Mouse (Mus musculus) inflammation-experienced regulatory T-cells, adult 6 months (primary cell): ENCODE data around the gene Mdk. TPM values are rescaled to one million over a fixed set of nuclear protein-coding genes. Genes with fewer than 3 reads are reported as not detected.

Source experiments
- ATAC-seq: one replicate; pipeline ENCODE4 v1.8.0; 2017
- polyA plus RNA-seq, 3 experiments: library from polyadenylated mRNA; unstranded; fragments of 100-300 nt; shearing (Covaris generic); gene quantifications; one replicate each; pipeline ENCODE4 v1.2.1; 2017

Mdk gene
- polyA plus RNA-seq, 3 experiments from 2014 or later: 1.5 to 2.2 (median 1.5) TPM

- no peak for ATAC-seq
These were observed 26.0 kb upstream of the Mdk start for GRCm38 (mm10) chr2:91958049-91958448.

DNA sequence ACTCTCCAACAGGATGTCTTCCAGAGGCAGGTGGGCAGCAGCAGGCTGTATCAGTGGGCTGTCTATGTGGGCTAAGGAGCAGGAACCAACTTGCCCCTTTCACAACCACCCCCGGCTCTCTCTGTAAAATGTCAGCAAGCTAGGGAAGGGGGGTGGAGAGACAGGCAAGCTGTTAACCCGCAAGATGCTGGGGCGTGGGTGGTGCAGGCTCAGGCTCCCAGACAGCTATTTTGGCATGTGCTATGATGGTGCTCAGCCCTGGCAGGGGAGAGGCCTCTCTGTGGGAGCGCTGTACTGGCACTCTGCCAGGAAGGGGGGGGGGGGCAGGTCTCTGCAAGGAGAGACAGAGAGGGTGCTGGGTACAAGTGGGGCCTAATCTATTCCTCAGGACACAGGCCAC lies 25.0 kb upstream of the Mdk start:
- peak; percentile 76 for ATAC-seq

- ATAC-seq: no peak
These were observed 23.8 kb upstream of the Mdk start for GRCm38 (mm10) chr2:91955875-91956274.

DNA sequence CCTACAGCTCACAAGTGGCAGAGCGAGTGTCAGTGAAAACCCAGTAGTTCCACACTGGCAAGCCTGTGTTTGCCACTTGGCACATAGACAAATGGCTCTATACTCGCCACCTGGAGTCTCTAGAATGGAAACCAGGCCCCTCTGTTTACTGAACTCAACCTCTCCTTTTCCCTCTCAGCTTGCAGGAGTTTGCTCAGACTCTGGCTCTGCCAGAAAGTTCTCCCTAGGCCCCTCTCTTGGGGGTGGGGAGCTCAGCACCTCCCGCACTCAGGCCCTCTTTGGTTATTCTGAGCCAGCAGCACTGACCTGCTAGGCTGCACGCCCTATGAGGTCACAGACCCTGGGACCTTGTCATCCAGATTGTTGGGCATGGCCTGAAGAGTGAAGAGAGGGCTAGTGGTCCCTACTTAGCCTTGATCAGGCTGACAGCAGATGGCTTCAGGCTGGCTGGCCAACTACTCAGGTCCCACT lies 23.1 kb upstream of the Mdk start:
- ATAC-seq: no peak

DNA sequence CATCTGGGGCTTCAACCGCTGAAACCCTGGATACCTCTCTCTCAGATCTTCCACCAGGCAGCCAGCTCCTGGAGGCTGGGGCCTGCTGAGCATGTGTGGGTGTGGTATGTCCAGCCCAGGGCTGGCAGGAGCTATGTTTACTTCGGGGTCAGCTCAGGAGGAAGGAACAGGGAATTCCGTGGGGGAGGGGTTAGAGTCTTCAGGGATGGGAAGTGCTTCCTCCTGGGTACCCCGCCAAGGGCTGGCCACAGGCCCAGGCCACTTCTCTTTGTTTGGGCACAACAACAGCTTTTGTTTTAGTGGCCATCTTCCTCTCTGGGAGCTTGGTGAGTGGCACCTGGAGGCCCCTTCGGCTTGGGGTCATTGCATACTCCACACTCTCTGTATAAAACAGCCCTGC lies 21.7 kb upstream of the Mdk start:
- ATAC-seq: no peak

- peak; percentile 86 for ATAC-seq
These were observed 18.4 kb upstream of the Mdk start for GRCm38 (mm10) chr2:91950275-91951085.

DNA sequence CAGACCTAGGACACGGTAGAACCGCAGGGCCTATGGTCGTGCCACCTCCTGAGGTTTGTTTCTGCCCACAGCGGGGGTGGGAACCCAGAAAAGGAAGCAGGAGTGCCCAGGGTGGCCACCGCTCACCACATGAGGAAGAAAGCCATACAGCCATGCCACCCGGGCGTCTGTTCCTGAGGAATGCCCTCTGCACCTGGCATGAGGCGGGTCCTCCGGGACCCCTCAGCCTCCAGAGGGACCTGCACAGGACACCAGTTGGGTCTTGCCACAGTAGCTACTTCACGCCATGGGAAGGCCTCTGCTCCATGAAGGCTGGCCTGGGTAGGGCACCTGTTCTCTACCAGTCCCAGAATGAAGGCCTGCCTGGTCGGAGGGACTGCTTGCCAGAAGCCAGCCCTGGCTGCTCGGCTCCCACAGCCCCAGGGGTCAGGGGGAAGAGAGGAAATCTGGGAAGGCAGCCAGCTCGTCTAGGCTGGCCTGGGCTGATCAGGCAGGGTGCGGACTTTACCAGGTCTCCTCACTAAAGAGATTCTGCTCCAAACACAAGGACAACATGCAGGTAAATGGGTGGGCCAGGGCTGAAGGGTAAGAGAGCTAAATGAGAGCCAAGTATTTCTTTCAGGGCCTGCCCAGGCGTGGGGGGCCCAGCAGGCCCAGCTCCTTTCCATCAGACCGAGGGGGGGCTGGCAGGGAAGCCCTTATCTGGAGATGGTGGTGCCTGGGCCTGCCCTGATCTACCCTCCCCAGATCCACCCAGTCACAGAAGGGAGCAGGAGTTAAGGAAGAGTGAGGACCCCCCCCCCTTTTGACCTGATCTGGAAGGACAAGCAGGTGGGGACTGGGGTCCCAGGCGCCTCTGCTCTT lies 17.5 kb upstream of the Mdk start:
- peak; percentile 2 for ATAC-seq

- ATAC-seq: no peak
These were observed 16.7 kb upstream of the Mdk start for GRCm38 (mm10) chr2:91948792-91949241.

GRCm38 (mm10) chr2:91948151-91948509 lies 16.0 kb upstream of the Mdk start:
- no peak for ATAC-seq

GRCm38 (mm10) chr2:91947397-91948150 lies 15.5 kb upstream of the Mdk start:
- no peak for ATAC-seq

- ATAC-seq: no peak
These were observed 14.7 kb upstream of the Mdk start for GRCm38 (mm10) chr2:91946836-91947235.

GRCm38 (mm10) chr2:91945483-91945882 lies 13.4 kb upstream of the Mdk start, which contains the start of gene Gm9821:
Gene Gm9821 (plus strand): TSS chr2:91945703.
- no peak for ATAC-seq

DNA sequence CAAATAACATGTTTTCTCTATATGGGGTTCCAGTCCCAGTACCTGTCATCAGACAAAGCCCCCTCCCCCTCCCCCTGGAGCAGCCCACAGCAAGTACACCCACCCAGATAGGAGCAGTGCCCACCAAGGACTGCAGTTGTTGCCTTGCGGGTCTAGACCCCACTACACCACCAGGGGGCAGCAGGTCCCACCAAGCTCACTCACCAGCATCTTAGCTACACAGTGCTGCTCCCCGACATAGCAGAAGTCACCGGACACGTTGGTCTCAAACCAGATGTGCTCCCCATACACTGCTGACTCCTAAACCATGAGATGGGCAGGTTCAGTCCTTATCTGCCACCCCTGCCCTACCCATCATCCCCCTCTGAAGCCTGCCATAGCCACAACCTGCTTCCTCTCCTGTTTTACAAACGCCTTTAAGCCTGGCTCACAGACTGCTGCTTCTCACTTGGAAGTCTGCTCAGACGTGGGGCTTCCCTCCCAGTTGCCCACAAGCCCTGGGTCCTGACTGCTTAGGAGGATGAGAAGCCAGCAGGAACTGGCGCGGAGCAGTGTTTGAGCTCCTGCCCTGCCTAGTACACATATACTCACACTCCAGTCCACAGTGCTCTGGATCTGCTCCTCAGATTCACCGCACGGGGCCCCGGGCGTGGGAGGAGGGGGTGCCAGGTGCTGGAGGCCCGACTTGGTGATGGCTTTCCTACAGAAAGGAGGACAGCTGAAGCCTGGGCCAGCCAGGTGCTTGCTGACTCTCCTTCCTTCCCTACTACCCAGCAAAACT lies 12.3 kb upstream of the Mdk start:
- peak; percentile 82 for ATAC-seq

DNA sequence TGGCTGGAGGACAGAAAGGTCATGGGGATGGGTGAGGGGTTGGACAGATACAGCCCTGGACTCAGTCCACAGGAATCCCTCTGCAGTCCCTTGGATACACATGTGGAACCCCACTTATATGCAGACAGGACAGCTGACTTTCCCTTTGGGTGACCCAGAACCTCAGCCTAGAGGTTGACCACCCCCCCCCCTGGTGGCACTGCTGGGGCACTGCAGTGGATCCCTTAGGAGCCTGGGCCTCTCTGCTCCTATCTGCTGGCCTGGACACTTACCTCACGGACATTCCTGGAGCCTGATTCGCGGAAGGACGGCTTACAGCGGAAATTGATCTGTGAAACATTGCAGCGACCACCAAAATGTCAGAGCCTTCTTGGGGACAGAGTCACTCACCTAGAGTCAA lies 10.3 kb upstream of the Mdk start:
- ATAC-seq: no peak

DNA sequence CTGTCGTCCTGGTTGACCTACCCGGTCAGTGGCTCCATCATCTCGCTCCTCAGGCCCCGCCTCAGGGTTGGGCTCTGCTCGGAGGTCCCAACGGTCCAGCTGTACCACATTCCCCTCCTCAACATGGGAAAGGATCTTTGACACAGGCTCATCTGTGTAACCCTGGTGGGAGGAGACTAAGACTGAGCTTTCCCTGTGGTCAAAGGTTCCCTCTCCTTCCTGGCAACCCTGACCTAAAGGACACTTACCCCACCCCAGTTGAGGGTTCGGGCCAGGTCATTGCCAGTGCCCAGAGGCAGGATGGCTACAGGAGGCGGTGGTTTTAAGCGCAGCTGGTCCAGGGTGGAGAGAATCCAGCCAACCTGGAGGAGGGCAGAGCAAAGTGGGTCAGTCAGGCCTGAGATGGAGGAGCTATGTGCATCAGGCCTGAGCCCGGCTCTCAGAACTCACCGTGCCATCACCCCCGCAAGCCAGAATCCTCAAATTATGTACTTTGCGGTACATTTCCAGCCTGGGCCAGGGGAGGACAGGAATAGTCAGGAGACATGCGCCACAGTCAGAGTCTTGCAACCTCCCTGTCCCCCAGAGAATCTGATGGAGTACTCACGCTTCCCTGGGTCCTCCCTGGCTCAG lies 7.3 kb upstream of the Mdk start:
- ATAC-seq: no peak

- no peak for ATAC-seq
These were observed 4.1 kb upstream of the Mdk start for GRCm38 (mm10) chr2:91936154-91936553.

DNA sequence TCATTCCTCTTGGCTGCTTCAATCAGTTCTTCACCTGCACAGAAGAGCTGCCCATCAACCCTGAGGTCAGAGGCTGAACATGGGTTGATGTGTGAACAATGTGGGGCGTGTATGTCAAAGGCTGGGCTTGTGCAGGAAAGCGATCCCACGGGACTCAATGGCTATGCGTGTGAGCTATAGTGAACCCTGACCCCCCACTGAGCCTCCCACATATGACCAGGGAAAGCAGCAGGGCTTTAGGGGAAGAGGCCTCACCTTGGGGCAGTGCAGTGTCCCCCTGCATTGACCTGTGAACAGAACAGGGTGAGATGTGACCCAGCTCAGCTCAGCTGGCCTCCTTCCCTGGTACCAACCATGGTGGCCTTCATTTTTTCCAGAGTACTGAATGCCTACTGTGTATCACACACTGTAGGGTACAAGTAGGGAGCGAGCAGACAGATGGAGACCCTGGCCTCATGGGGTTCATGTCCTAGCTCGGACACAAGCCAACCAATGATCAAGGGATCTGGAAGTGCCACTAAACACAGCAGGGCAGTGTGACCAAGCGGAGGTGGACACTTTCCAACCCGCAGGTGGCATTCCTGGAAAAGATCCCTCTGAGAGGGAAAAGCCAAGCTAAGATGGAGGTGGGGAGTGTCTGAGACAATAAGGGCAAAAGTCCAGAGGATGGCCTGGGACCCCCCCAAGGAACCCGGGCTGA lies 2.9 kb upstream of the Mdk start:
- ATAC-seq: no peak

DNA sequence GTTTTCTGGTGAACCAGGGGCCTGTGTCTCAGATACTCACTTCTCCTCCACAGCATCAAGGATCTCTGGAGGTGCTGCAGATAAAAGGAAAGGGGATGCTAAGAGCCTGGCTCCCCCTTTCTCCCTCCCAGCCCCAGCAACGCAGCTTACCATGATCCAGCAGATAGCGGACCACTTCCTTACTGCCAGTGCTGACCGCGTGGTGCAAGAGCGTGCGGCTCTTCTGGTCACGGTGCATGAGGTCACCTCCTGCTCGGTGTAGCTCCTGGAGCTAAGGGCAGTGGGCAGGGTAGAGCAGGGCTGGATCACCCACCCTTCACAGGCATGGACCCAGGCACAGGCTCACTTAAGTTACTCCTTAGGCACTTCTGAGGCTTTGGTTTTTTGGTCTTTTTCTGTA lies 1.9 kb upstream of the Mdk start:
- no peak for ATAC-seq

DNA sequence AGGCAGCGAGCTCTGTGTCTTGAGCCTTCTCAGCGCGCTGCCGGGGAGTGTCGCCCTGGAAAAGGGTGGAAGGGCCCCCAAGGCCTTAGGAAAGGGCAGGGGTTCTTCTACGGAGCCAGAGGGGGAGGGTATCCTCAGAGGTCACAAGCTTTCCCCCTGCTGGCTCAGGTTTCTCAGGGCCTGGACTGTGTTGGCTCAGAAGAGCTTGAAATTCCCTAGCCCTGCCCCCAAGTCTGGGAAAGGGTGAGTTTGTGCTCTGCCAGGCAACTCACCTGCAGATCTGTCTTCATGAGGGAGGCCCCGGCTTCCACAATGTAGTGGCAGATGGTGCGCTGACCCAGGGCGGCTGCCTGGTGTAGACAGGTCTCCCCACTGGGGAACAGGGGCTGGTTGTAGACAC lies 1.4 kb upstream of the Mdk start:
- ATAC-seq: no peak

DNA sequence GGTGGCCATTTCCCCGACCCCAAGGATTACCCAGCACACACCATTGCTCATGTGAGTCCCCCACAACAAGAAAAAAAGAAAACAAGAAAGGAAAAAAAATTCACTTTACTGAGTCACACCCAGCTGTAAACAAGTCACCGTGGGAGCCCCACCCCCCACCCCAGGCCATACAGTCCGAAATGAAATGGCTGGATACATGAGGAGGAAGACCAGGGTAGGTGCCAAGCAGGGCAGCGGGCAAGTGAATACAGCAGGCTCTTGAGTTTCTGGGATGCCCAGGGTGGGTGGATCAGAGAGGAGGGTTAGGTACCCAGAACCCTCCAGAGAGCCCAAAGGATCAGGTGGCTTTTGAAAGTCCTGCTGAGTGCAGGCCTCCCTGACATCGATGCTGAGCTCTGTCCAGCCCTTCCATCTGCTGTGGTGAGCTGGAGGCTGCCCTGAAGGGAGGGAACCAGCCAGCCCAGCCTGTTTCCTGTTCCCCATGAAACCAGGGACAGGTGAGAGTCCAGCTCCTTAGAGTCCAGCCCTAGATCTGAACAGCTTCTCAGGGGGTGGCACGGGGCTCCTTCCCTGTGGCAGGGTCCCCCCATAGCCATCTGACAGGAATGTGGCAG lies 747 bp upstream of the Mdk start:
- no peak for ATAC-seq
